ENCODE assay signal across 10 mouse cellular contexts in the genomic region with DNA sequence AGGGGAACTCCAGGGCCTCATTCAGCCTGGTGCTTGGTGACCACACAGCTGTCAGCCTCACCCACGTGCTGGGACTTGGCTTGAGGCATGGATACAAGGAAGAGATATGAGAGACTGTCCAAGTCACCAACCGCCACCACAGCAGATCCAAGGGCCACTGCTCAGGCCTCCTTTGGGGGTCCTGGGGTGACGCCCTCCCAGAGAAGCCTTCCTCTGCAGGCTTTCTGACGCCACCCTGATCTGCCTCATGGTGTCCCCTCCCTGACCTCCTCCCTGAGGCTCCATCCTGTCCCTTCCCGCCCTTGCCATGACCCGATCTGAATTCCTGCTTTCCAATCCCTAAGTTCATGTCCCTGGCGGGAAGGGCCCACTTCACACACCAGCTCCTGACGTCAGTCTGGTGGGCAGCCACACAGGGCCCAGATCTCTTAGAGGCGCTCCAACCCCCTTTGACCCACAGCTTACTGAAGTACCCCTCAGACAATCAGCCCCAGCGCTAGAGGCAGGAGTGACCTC. TPM values are rescaled to one million over a fixed set of nuclear protein-coding genes. Genes with fewer than 3 reads are reported as not detected.
A peak's percentile ranks its signal among the peaks of the same experiment; 100 is the strongest.
DNase-seq lines count a peak whose midpoint lies in the region; ATAC-seq and TF ChIP-seq lines count a peak whose summit lies in the region.
"Had no signal": no experiment of that assay in that cellular context is flagged by ENCODE, and none has a peak within 500 bp of the region (broad histone marks: within the 10 kb centered on the region; RNA-seq: fewer than 3 reads in every experiment).

No protein-coding gene starts in this region.

- H3K4me1 ChIP-seq in embryonic facial prominence, embryonic 11.5 days (ENCODE audit: control insufficient read depth, insufficient read depth, low read length): peaks cover 13% of the 10 kb centered on the region
- peaks cover 26% of the 10 kb centered on the region for H3K4me1 ChIP-seq in midbrain, embryonic 14.5 days (ENCODE audit: control insufficient read depth, insufficient read depth, low read length)

- no peaks in the 10 kb centered on the region for H3K9me3 ChIP-seq in embryonic facial prominence, embryonic 11.5 days (replicated peaks; ENCODE audit: control insufficient read depth, low read length)
- H3K9me3 ChIP-seq in midbrain, embryonic 14.5 days (ENCODE audit: control insufficient read depth, low read length): 0 out of 2 replicates have a peak, but pooled peaks cover 4% of the 10 kb centered on the region

- WGBS in embryonic facial prominence, embryonic 11.5 days: 41% methylated on average over 10 of the region's 10 CpGs
- 51% methylated on average over 10 of the region's 10 CpGs for WGBS in midbrain, embryonic 14.5 days

- peak overlapping the region; percentile 54 for H3K9ac ChIP-seq in embryonic facial prominence, embryonic 11.5 days (replicated peaks; ENCODE audit: low read length)
- no peak overlapping the region for H3K9ac ChIP-seq in midbrain, embryonic 14.5 days (replicated peaks; ENCODE audit: low read length)

- intact Hi-C loops in gastrocnemius, adult 2 months (cut with DNase I): no loop called here

- H3K4me2 ChIP-seq in embryonic facial prominence, embryonic 11.5 days (ENCODE audit: low read depth, low read length): no peak overlapping the region
- H3K4me2 ChIP-seq in midbrain, embryonic 14.5 days (ENCODE audit: low read length): peak overlapping the region; percentile 0; the same call in 1 of the 2 replicates

- ATAC-seq in embryonic facial prominence, embryonic 11.5 days (replicated peaks; ENCODE audit: insufficient number of reproducible peaks, low FRiP score, low TSS enrichment, low read depth): 0 out of 2 replicates have a peak, but pooled peaks have one; percentile 25
- ATAC-seq in midbrain, embryonic 14.5 days (ENCODE audit: low FRiP score, low TSS enrichment): no peak

- H3K27ac ChIP-seq in gastrocnemius, adult 2 months: peak overlapping the region; percentile 55; the same call in 1 of the 2 replicates
- H3K27ac ChIP-seq in embryonic facial prominence, embryonic 11.5 days (replicated peaks; ENCODE audit: low read depth, low read length): peak overlapping the region; percentile 90
- H3K27ac ChIP-seq in midbrain, embryonic 14.5 days (replicated peaks; ENCODE audit: low read depth, low read length): peak overlapping the region; percentile 85

- no peak for TF ChIP-seq CTCF in gastrocnemius, adult 2 months (IDR thresholded peaks at IDR 0.05)

- no peaks in the 10 kb centered on the region for H3K36me3 ChIP-seq in embryonic facial prominence, embryonic 11.5 days (replicated peaks; ENCODE audit: control insufficient read depth, insufficient read depth, low read depth, low read length)
- no peaks in the 10 kb centered on the region for H3K36me3 ChIP-seq in midbrain, embryonic 14.5 days (ENCODE audit: control insufficient read depth, insufficient read depth, low read length)

- H3K4me3 ChIP-seq in gastrocnemius, adult 2 months: no peak overlapping the region
- no peak overlapping the region for H3K4me3 ChIP-seq in embryonic facial prominence, embryonic 11.5 days (ENCODE audit: low read depth, low read length)
- H3K4me3 ChIP-seq in midbrain, embryonic 14.5 days (replicated peaks; ENCODE audit: low read depth, low read length): no peak overlapping the region
- H3K4me3 ChIP-seq: erythroblast, embryonic 14.5 days had no signal

- no peak for DNase-seq in gastrocnemius, adult 2 months
- DNase-seq in gastrocnemius, adult 18-20 months (ENCODE audit: low spot score): no peak
- no peak for DNase-seq in embryonic facial prominence, embryonic 11.5 days (ENCODE audit: low spot score)
- DNase-seq in kidney, postnatal 10 days: peak; percentile 51
- DNase-seq in midbrain, embryonic 14.5 days: no peak
- DNase-seq in ovary, postnatal 36 days (ENCODE audit: low spot score): no peak
- no peak for DNase-seq in testis, postnatal 14 days (ENCODE audit: low spot score)
- no peak for DNase-seq in right cerebral cortex, adult 18-20 months
- DNase-seq: thymus, postnatal 25 days had no signal

- H3K27me3 ChIP-seq in embryonic facial prominence, embryonic 11.5 days (ENCODE audit: control insufficient read depth, insufficient read depth, low read length): no peaks in the 10 kb centered on the region
- no peaks in the 10 kb centered on the region for H3K27me3 ChIP-seq in midbrain, embryonic 14.5 days (ENCODE audit: control insufficient read depth, insufficient read depth, low read length)

RNA-seq across cellular contexts. Expression of gene Bahcc1, which starts 17.0 kb away (rescaled TPM):
- 1 to 10 TPM; 3.5 to 5.3 TPM for total RNA-seq in gastrocnemius, adult 2 months (2021)
- total RNA-seq in gastrocnemius, adult 18-20 months (2021): 1 to 10 TPM; 3.4 to 4.6 TPM
- polyA plus RNA-seq in embryonic facial prominence, embryonic 11.5 days (2014; fragmentation: Nextera tagmentation; extraction: Ambion mirVana): 13.5 and 15.2 TPM in 2 replicates
- polyA plus RNA-seq in midbrain, embryonic 14.5 days (2014; fragmentation: Nextera tagmentation; extraction: Ambion mirVana): 20.0 and 25.9 TPM in 2 replicates
